Mouse (Mus musculus) urinary bladder, adult 18-20 months (tissue): ENCODE data around the gene Lmo7.

Experiments
- DNase-seq, 2 experiments: peaks; one replicate each; pipeline ENCODE4 v3.0.0; 2022; ENCODE audit warnings: low spot score in 2 of 2, mixed read lengths in 2 of 2

The Lmo7 gene

GRCm38 (mm10) chr14:101878346-101879049, 148.7 kb downstream of the Lmo7 start:
- no peak for DNase-seq

DNA sequence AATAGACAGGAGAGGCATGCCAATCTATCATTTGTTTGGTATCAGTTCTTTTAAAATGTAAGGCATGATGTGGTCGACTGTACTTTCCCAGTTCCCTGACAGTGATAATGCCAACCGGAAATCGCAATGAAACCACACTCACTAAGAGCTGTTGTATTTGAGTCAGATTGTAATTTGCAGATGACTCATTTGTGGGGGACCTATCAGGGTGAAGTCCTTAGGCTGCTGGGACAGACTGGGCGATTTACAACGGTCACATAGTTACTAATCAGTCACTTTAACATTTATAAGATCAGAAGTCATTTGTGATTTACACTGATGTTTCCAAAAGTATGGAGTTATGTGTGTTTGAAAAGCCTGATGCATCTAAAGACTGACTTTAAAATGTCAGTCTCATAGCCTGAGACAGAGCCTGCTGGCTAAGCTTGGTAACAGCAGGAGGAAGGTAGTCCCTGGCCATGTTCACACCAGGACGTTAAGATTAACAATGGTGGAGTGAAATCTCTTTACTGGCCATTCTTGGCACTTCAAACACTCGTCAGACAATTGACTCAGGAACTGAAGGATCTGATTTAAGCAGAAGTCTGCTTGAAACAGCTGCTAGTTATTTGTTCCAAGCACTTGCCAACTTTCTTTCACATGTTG, 149.4 kb downstream of the Lmo7 start:
- DNase-seq = no peak

DNA sequence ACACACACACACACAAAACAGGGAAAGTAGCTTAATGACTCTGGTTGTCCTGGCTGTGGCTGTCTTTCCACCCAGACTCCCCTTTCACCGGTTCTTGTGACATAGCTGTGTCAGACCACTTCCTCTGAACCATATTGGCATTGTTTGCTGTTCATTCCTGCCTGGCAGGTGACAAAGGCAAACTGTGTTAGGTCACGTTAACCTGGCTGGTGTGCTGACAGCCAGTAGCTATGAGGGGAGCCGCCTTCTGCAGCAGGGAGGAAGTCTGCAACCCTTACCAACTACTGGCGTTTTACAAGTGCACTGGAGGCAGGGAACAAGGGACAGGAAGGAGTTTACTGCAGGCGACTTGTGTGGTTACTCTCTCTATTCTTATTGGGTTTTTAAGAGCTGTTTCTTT, 153.2 kb downstream of the Lmo7 start:
- peak in 1 of 2 experiments; percentile 44 for DNase-seq

- no peak for DNase-seq
Observed at GRCm38 (mm10) chr14:101883787-101884186, 154.0 kb downstream of the Lmo7 start.

GRCm38 (mm10) chr14:101886320-101886719, 156.6 kb downstream of the Lmo7 start:
- no peak for DNase-seq

- DNase-seq = no peak
Observed at GRCm38 (mm10) chr14:101891903-101892448, 162.2 kb downstream of the Lmo7 start.

DNA sequence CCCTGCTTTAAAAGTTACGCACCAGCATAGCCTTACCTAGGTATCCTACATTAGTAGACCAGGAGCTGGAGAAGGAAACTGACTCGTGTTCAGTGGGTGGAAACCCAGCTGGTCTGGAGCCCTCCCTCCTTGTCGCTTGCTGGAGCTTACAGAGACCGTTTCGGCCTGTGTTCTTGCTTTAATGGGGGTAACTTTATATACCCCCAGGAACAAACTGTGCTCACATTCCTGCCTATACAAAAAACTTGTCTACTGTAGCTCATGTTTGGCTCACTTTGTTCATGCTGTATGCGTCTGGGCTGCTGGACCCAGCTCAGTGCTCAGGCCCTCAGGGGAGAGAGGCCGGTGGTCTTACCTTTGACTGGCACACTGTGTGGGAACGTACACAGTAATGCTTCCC, 162.7 kb downstream of the Lmo7 start:
- DNase-seq = no peak

DNA sequence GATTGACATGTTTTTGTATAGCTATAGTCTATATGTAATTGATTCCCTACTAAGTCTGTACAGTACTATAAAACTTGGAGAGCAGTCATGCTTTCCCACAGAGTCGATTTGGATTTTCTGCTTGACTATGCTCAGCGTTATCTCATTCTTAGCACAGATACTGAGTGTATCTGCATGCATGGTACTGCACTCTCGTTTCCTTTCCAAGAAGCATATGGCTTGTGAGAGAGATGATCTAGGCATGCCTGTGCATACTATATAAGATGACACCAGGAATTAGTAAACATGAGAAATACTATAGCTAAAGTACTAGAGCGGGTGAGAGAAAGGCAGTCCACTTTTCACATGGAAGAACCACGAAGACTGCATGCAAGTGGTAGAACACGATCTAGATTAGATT, 163.5 kb downstream of the Lmo7 start:
- no peak for DNase-seq

- no peak for DNase-seq
Observed at GRCm38 (mm10) chr14:101898250-101898649, 168.5 kb downstream of the Lmo7 start.

- no peak for DNase-seq
Observed at GRCm38 (mm10) chr14:101901496-101901895, 171.7 kb downstream of the Lmo7 start.

DNA sequence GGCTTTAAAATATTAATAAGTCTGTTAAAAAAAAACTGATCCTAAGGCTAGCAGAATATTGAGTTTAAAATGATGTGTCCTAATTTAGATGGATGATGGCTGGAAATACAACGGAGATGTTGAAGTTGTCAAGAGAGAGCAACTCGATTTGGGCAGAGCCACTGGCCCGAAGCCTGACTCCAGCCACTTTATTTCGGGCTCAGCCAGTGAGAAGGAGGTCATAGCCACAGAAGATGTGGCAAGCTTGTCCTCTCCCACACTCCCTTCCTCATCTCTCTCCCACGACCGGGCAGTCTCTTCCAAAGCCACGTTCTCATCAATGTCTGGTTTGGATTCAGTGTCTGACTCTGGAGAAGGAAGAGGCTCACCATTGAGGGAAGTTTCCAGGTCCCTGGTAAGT, 172.2 kb downstream of the Lmo7 start:
- no peak for DNase-seq

DNA sequence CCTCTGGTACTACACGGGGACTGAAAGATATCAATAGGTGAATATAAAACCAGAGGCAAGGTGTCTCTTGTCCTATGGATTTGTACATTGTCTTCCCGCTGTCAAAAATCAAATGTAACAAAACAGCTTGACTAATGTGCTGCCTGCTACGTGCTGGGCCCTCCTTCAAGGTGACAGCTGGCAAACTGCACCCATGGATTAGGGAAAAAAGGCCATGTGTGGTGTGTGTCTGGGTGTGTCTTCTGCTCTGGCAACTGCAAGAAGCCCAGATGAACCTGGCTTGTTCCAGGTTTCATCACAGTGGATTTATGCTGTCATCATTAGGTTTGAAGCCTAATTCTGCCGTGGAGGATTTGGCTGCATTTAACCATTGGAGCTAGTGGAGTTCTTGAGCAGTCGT, 174.0 kb downstream of the Lmo7 start:
- no peak for DNase-seq

- DNase-seq = no peak
Observed at GRCm38 (mm10) chr14:101911983-101912382, 182.2 kb downstream of the Lmo7 start.

DNA sequence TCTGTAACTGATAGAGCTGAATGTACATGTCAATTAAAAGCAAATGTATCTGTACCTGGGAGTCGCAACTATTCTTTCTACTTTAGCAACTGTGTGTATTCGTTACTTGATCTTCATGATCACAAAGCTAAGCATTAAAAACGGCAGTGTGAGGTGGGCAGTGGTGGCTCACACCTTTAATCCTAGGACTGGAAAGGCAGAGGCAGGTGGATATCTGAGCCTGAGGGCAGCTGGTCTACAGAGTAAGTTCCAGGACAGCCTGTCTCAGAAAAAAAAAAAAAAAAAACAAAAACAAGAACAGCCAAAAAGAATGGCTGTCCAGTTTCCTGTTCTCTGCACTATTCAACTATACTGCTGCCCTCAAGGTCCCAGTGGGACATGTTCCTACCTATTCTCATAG, 182.6 kb downstream of the Lmo7 start:
- DNase-seq = no peak

DNA sequence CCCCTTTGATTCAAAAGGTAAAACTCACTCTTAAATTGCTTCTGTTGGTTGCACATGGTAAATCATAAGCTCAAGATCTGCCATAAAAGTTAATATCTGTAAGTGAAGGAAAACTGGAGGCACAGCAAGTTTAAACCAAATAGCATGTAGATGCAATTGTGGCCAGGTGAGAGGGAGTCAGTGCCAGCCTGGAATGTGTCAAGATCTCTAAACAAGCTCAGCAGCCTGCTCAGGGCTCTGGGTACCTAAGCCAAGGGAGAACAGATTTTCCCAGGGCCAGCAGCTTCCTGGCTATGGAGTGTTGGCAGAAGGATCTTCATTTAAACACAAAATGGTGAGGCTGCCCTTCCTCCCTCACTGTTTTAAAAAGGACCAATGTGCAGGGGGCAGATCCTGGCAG, 184.6 kb downstream of the Lmo7 start:
- no peak for DNase-seq

GRCm38 (mm10) chr14:101915867-101916266, 186.1 kb downstream of the Lmo7 start:
- DNase-seq = no peak

- DNase-seq = no peak
Observed at GRCm38 (mm10) chr14:101918471-101918870, 188.7 kb downstream of the Lmo7 start.

DNA sequence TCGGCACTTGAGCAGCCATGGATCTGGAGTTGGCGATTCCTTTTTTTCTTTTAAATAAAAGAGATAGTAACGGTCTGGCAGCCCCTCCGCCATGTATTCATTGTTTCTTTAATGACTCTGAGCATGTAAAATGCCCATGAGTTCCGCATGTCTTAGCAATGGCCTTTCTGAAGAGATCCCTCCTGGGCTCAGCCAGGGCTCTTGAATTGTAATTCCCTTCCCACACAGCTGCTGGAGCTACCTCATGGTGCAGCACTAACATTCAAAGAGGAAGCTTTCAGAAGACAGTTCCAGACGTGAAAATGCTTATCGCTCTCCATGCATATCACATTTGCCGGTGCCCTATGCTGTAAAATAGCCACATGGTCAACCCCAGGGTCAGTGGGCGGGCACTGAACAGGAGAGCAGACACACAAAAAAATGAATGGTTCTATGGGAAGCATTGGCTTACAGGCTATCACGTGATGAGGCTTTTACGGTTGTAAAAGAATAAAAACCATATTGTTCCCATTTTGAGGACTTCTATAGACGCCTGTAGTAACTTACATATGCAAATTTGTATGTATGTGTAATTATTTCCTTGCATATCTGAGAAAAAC, 198.0 kb downstream of the Lmo7 start:
- DNase-seq = no peak

GRCm38 (mm10) chr14:101930576-101931447, 201.1 kb downstream of the Lmo7 start:
- no peak for DNase-seq

- DNase-seq = no peak
Observed at GRCm38 (mm10) chr14:101931448-101931750, 201.6 kb downstream of the Lmo7 start.

DNA sequence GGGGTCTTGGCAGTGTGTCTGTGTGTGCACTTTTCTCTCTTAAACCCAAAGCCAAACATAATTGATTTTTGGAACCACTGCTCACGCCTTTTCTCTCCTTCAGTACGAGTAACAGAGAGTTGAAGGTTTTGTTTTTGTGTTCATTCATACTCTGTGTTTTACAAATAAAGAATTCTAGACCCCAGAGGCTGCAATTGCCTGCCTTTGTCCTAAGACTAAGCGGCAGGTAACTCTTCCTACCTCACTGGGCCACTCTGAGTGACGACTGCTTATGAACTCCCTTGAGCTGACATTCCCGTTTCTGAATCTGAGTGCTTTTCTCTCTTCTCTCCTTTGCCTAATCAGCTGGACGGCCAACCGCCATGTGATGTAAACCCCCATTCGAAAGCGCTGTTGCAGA, 203.8 kb downstream of the Lmo7 start:
- no peak for DNase-seq

DNA sequence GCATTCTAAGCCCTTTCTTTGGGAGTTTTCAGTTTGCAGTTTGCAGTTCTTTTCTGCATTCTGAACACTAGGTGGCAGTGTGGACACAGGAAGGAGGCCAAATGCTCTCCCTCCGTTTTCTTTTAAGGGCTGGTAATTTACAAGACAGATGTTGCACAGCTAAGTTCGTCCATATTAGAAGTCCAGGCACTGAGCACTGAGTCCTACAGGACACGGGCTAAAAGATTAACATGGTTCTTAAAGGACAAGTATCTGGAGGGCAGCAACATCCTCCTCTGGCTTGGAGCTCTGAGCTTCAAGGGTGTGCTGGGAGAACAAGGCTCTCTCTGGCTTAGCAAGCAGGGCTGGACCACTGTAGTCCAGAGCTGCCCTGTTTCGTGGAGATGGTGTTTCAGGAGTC, 213.2 kb downstream of the Lmo7 start:
- DNase-seq = peak in 1 of 2 experiments; percentile 18
